Mouse (Mus musculus) ovary, adult 2 months (tissue): ENCODE data around the gene Prss1. TPM values are rescaled to one million over a fixed set of nuclear protein-coding genes. Genes with fewer than 3 reads are reported as not detected.

ENCODE experiments used
- polyA plus RNA-seq: library from polyadenylated mRNA; depleted of rRNA; stranded (reverse); fragments of >200 nt; gene quantifications from 2 replicates; pipeline ENCODE4 v1.2.3, GENCODE M21; 2012; rRNA removed

The Prss1 gene
- polyA plus RNA-seq = not detected in 2 replicates

DNA sequence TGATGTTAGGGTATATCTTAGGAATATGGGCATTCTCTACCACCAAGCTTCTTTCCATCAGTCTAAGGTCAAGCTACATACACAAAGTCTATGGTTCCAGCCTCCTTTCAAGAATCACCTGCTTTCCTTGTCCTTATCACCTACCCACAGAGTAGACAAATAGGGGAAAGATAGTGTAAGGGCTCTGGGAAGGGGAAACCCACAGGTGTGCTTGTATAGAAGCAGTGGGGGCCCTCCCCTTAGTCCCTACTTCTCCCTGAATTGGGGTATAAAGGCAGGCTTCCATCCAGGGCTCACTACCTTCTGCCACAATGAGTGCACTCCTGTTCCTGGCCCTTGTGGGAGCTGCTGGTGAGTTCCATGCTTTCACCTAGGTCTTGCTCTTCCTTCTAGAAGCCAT lies at the start of gene Prss1:
Gene Prss1, plus strand, starts transcription at position 301 of the 400 bp plus-strand sequence.

DNA sequence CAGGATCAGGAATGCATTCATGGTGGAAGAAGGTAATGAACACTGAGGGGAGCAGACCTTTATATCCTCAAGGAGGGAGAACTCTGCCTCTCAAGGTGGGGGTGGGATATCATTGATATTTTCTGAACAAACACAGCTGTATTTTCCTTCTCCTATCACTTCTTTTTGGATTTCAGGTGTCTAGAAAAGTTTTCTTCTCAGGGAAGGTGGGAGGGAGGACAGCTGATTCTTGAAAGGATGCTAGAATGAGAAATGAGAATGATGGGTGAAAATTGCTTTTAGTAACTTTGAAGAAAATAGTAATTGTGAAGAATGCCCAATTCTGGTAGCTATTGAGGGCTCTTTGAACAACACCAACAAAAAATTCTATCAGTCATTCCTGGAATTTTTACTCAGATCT lies 12.7 kb upstream of the Prss1 start, which contains the start of gene Gm10334:
Gene Gm10334, minus strand, starts transcription at position 101 of the 400 bp plus-strand sequence.

Other genes with a start within 250 kb of the Prss1 start
- 0.68 and 4.7 TPM in 2 replicates for gene Try4, start 156.7 kb upstream of the Prss1 start, polyA plus RNA-seq
- 0.61 and 2.0 TPM in 2 replicates for gene Try5, start 142.1 kb upstream of the Prss1 start, polyA plus RNA-seq
- not detected in 2 replicates for gene Try10, start 104.8 kb upstream of the Prss1 start, polyA plus RNA-seq
- gene Prss3, start 81.3 kb upstream of the Prss1 start, polyA plus RNA-seq = not detected in 2 replicates
- gene Gm5771, start 66.6 kb upstream of the Prss1 start, polyA plus RNA-seq = not detected in 2 replicates
- gene Gm10334, start 12.8 kb upstream of the Prss1 start, polyA plus RNA-seq = not detected in 2 replicates
- gene Prss2, start 62.9 kb downstream of the Prss1 start, polyA plus RNA-seq = 1.4 and 5.8 TPM in 2 replicates
- 40.8 and 41.1 TPM in 2 replicates for gene Ephb6, start 146.6 kb downstream of the Prss1 start, polyA plus RNA-seq
- gene Trpv6, start 177.5 kb downstream of the Prss1 start, polyA plus RNA-seq = 5.2 and 6.3 TPM in 2 replicates
- not detected in 2 replicates for gene Trpv5, start 221.8 kb downstream of the Prss1 start, polyA plus RNA-seq
- not detected in 2 replicates for gene Llcfc1, start 225.5 kb downstream of the Prss1 start, polyA plus RNA-seq
- not detected in 2 replicates for gene Kel, start 245.4 kb downstream of the Prss1 start, polyA plus RNA-seq